Mouse (Mus musculus) C2C12 (cell line): ENCODE measurements around the gene Il17a. TPM values are rescaled to one million over a fixed set of nuclear protein-coding genes. Genes with fewer than 3 reads are reported as not detected.
"Not testable (repeated sequence)": the region's sequence is repeated elsewhere in the genome, so short reads cannot be mapped to it uniquely, and the experiment has no call there.

ENCODE experiments used
- H3K27me3 ChIP-seq: one replicate; pipeline ENCODE4 v1.6.1; 2011; ENCODE audit not compliant: control insufficient read depth, insufficient read depth, insufficient read length
- H3K36me3 ChIP-seq: one replicate; pipeline ENCODE4 v1.6.1; 2011; ENCODE audit not compliant: control insufficient read depth, insufficient read depth
- H3K4me3 ChIP-seq: one replicate; pipeline ENCODE4 v1.5.1; 2011; ENCODE audit warnings: mild to moderate bottlenecking, control low read depth; ENCODE audit not compliant: poor library complexity, insufficient read depth, severe bottlenecking
- H3K79me2 ChIP-seq: one replicate; pipeline ENCODE4 v1.6.1; 2011; ENCODE audit not compliant: control insufficient read depth, insufficient read depth
- H3K79me3 ChIP-seq: one replicate; pipeline ENCODE4 v1.6.1; 2011; ENCODE audit warnings: low read depth, control low read depth
- H3ac ChIP-seq: one replicate; pipeline ENCODE3; 2011; ENCODE audit warnings: low read depth; ENCODE audit not compliant: control insufficient read depth, insufficient read length
- CEBPB ChIP-seq: IDR thresholded peaks from one replicate; pipeline ENCODE4 v1.6.1; 2011; ENCODE audit warnings: low read depth, mild to moderate bottlenecking, control low read depth, moderate library complexity
- CTCF ChIP-seq: IDR thresholded peaks from one replicate; pipeline ENCODE4 v1.5.1; 2011; ENCODE audit not compliant: control insufficient read depth, insufficient read depth, insufficient read length
- FOSL1 ChIP-seq: IDR thresholded peaks from one replicate; pipeline ENCODE4 v1.8.0; 2011; ENCODE audit warnings: mild to moderate bottlenecking, low read length; ENCODE audit not compliant: poor library complexity, insufficient read depth, severe bottlenecking
- MAX ChIP-seq: IDR thresholded peaks from one replicate; pipeline ENCODE4 v1.6.1; 2011; ENCODE audit warnings: mild to moderate bottlenecking, control low read depth
- MYOD1 ChIP-seq: IDR thresholded peaks from one replicate; pipeline ENCODE4 v1.6.1; 2011; ENCODE audit warnings: low read depth; ENCODE audit not compliant: control insufficient read depth, insufficient read length
- MYOG ChIP-seq: IDR thresholded peaks from one replicate; pipeline ENCODE4 v1.6.1; 2011; ENCODE audit not compliant: control insufficient read depth, insufficient read length; ENCODE audit errors: extremely low read depth
- USF1 ChIP-seq: IDR thresholded peaks from one replicate; pipeline ENCODE4 v1.6.1; 2011; ENCODE audit warnings: low read depth, mild to moderate bottlenecking, control low read depth, moderate library complexity
- polyA plus RNA-seq: library from polyadenylated mRNA; unstranded; fragments of >200 nt; fragmentation: generic; extraction: Trizol; gene quantifications from one replicate; pipeline ENCODE4 v1.2.1, GENCODE M21; 2012; ENCODE audit warnings: missing spikeins

Gene Il17a
- polyA plus RNA-seq, 1 experiment, result not detected

DNA sequence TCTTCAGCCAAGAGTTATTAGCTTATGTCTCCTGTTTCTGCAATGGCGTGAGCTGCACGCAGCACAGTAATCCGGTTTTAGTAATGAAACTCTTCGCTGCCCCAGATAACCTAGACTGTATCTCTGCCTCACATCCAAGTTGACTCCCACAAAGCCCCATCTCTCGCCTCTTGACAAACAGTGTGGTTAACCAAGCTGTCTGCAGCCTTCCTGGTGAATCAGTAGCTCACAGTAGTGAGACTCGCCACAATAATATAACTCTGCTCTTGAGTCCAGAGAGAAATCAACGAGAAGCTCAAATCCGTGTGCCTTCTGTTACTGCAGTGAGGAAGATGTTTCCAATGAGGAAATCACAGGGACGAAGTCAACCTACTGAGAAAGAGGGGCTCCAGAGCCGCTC is 23.7 kb downstream of the Il17a start:
- H3ac ChIP-seq, result no peak overlapping the region
- H3K36me3 ChIP-seq, result no peaks in the 10 kb centered on the region
- no peak for TF ChIP-seq FOSL1
- no peak for TF ChIP-seq CEBPB
- TF ChIP-seq CTCF, result no peak
- TF ChIP-seq MYOG, result no peak
- no peak for TF ChIP-seq MAX
- no peak for TF ChIP-seq USF1
- no peak for TF ChIP-seq MYOD1

DNA sequence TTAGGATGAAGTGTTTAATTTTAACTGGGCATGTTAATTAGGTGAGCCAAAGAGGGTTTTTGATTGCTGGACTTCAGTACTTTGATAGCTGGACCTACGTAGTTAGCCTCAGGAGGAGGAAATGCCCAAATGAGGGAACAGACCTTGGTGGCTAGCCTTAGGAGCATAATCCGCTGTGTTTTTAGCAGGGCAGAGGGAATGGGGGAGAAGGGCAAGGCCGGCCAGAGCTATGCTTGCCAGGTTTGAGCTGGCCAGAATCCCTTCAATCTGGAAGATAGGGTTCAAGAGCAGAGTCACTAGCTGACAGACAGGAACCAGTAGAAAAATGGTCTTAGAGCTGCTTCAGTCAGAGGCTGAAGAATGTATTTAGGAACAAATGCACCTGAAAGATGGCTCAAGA is 26.9 kb downstream of the Il17a start:
- H3K27me3 ChIP-seq, result no peaks in the 10 kb centered on the region
- H3ac ChIP-seq, result no peak overlapping the region
- TF ChIP-seq MYOD1, result no peak
- TF ChIP-seq MYOG, result no peak
- no peak for TF ChIP-seq CTCF
- no peak for TF ChIP-seq CEBPB
- no peak for TF ChIP-seq USF1
- no peak for TF ChIP-seq MAX
- TF ChIP-seq FOSL1, result no peak
- H3K36me3 ChIP-seq, result no peaks in the 10 kb centered on the region
- no peaks in the 10 kb centered on the region for H3K79me2 ChIP-seq
- H3K79me3 ChIP-seq, result no peaks in the 10 kb centered on the region
- no peak overlapping the region for H3K4me3 ChIP-seq

More for the DNA sequence above, 23.7 kb downstream of the Il17a start:
- H3K79me2 ChIP-seq, result no peaks in the 10 kb centered on the region
- no peaks in the 10 kb centered on the region for H3K27me3 ChIP-seq
- H3K4me3 ChIP-seq, result no peak overlapping the region
- H3K79me3 ChIP-seq, result no peaks in the 10 kb centered on the region

DNA sequence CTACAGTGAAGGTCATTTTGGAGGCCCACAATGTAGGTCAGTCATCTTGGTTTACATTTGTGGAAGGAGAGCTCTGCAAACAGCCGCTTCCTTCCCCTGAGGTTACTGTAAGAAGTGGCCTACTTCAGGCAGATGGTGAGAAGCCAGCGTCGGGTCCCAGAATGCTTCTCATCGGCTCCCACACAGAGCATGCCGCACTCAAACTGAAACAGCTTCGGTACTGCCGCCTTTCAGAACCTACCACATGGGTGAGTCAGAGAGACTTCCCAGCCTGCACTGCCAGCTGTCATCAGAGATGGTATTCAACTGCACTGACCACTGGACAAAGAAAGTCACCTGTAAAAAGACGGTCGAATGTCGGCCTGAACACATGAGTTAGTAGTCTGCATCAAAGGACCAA is 29.1 kb downstream of the Il17a start:
- no peak overlapping the region for H3ac ChIP-seq
- H3K36me3 ChIP-seq, result no peaks in the 10 kb centered on the region
- no peak overlapping the region for H3K4me3 ChIP-seq
- no peaks in the 10 kb centered on the region for H3K27me3 ChIP-seq
- TF ChIP-seq CEBPB (no peak), USF1 (no peak), CTCF (no peak), MYOG (no peak), MAX (no peak), FOSL1 (no peak), MYOD1 (no peak)
- H3K79me2 ChIP-seq, result no peaks in the 10 kb centered on the region
- H3K79me3 ChIP-seq, result no peaks in the 10 kb centered on the region

DNA sequence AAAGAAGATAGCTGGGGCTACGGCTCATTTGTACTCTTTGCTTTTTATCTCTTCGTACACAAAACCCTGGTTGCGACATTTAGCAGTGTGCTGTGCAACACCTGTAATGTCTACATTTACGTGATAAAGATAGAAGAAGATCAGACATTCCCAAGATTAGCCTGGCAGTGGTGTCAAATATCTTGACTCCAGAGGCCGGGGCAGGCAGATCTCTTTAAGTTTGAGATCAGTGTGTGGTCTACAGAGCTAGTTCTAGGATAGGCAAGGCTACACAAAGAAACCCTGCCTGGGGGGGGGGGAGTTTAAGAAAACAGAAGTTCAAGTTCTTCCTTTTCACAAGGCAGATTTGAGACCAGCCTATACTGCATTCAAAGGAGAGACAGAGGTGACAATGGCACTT is 29.6 kb downstream of the Il17a start:
- Histone ChIP-seq H3K36me3 (no peaks in the 10 kb centered on the region), H3K79me3 (no peaks in the 10 kb centered on the region), H3K27me3 (no peaks in the 10 kb centered on the region), H3K4me3 (no peak overlapping the region), H3K79me2 (no peaks in the 10 kb centered on the region), H3ac (no peak overlapping the region)
- TF ChIP-seq MAX (no peak), MYOG (no peak), CTCF (no peak), CEBPB (no peak), USF1 (no peak), MYOD1 (no peak), FOSL1 (no peak)

DNA sequence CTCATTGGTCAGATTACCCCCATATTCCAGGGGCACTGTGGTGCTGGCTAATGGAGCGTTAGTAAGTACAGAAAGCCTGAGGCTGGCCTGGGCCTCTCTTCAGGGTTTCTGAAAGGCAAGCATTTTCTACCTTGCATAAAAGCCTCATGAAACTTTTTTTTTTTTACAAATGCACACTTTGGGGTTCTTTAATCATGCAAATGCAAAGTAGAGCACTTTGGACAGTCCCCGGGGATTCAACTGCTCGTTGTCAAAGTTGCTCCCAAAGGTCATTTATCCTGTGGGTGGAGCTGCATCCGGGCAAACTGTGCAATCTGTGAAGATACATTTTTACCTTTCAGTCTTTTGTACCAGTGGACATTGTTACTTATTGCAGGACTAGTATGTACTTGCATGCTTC is 30.7 kb downstream of the Il17a start:
- Histone ChIP-seq H3K79me2 (no peaks in the 10 kb centered on the region), H3K36me3 (no peaks in the 10 kb centered on the region), H3K4me3 (no peak overlapping the region), H3ac (no peak overlapping the region), H3K27me3 (no peaks in the 10 kb centered on the region), H3K79me3 (no peaks in the 10 kb centered on the region)
- TF ChIP-seq MYOD1 (no peak), MAX (no peak), CTCF (no peak), MYOG (no peak), CEBPB (no peak), USF1 (no peak), FOSL1 (no peak)

DNA sequence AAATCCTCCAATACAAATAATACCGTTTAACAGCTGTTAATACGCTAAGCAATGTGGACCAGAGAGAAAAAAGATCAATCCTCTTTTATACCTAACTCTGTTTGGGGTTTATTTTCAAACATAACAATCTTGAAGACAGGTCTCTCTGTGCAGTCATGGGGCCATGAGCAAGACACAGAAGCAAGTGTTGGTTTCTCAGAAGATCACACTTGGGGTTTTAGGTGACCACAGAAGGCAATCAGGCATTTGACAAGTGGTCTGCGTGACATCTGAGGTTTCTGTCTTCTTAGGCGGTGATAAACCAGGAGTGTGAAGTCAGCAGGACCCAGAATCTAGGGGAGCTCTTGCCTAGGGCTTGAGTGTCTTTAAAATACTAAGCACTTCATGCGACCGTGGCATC is 35.8 kb downstream of the Il17a start:
- Histone ChIP-seq H3K36me3 (no peaks in the 10 kb centered on the region), H3K79me2 (no peaks in the 10 kb centered on the region)
- TF ChIP-seq USF1 (no peak), CTCF (no peak), FOSL1 (no peak)

DNA sequence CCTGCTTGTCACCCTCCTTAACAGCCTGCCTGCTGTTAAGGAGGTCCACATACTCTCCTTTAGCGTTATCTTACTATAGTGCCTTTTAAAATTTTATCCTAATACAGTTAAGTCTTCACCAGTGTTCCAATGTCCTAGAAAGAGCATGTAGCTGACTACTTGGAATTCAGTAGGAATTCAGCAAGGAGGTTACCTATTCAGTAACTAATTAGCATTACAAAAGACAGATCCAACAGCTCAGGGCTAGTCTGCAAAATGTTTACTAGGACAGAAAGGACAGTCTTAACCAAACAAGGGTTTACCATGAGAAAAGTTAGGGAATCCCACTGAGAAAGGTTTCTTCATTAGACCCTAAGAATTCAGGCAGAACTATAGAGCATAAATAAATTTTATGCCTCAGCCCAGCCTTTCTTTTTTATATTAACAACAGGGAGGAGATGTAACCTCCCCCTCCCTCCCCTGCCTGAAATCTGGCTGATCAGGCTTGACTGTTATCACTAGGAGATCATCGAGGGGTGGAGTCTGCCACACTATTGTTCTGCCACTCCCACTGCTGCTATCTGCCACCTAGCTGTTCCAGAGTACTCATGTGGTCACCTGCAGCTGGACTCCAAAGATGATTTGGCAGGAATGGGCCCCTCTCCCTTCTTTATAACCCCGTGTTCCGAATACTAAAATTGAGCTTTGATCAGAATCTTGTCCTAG is 43.5 kb downstream of the Il17a start:
- H3K79me2 ChIP-seq, H3K36me3 ChIP-seq, H3K4me3 ChIP-seq, H3K27me3 ChIP-seq, H3K79me3 ChIP-seq, H3ac ChIP-seq: not testable (repeated sequence)

More for the DNA sequence above, 35.8 kb downstream of the Il17a start:
- no peak overlapping the region for H3ac ChIP-seq
- no peaks in the 10 kb centered on the region for H3K79me3 ChIP-seq
- H3K27me3 ChIP-seq, result no peaks in the 10 kb centered on the region
- no peak overlapping the region for H3K4me3 ChIP-seq
